Mouse (Mus musculus): ENCODE data around the gene Tmed4. TPM values are rescaled to one million over a fixed set of nuclear protein-coding genes. Genes with fewer than 3 reads are reported as not detected.
"Not testable (repeated sequence)": the region's sequence is repeated elsewhere in the genome, so short reads cannot be mapped to it uniquely, and the experiment has no call there.

The Tmed4 gene
- polyA plus RNA-seq, 2 experiments, result 108 to 137 TPM

DNA sequence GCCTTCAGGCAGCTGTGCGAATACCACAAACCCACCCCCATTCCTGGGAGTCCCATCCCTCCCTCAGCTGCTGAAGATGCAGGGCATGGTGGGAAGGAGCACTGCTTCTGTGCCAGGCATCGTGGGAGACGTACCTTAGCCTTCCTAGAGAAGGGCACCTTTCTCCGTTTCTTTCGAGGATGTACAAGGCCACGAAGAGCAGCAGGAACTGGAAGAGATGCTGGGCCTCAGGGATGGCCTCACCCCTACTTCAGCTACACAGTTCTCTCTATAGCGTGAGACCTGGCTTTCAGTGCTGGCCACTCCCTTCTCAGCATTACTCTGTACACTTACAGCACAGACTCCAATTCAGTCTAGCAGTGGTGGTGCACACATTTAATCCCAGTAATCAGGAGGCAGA lies 15.3 kb downstream of the Tmed4 start:
- 92% methylated on average over 7 of the region's 7 CpGs for WGBS
- ATAC-seq (ENCODE audit: low FRiP score, low read depth) (no peak), DNase-seq (ENCODE audit: low spot score) (no peak)
- Histone ChIP-seq H3K27me3 (ENCODE audit: control insufficient read depth, insufficient read depth, low read length) (no peaks in the 10 kb centered on the region), H3K9ac (ENCODE audit: low read depth, low read length, severe bottlenecking) (no peak overlapping the region), H3K4me2 (replicated peaks; ENCODE audit: low read depth, low read length, severe bottlenecking) (no peak overlapping the region), H3K9me3 (ENCODE audit: control insufficient read depth, low read length) (no peaks in the 10 kb centered on the region), H3K36me3 (ENCODE audit: control insufficient read depth, insufficient read depth, low read length) (peaks cover 71% of the 10 kb centered on the region), H3K4me1 (ENCODE audit: control insufficient read depth, insufficient read depth, low read length) (no peaks in the 10 kb centered on the region), H3K4me3 (replicated peaks; ENCODE audit: low read length) (no peak overlapping the region), H3K27ac (replicated peaks; ENCODE audit: low read depth, low read length) (no peak overlapping the region)
- TF ChIP-seq POLR2A (IDR thresholded peaks at IDR 0.05; ENCODE audit: borderline replicate concordance, extremely low read depth, insufficient read depth, insufficient read length), result no peak

DNA sequence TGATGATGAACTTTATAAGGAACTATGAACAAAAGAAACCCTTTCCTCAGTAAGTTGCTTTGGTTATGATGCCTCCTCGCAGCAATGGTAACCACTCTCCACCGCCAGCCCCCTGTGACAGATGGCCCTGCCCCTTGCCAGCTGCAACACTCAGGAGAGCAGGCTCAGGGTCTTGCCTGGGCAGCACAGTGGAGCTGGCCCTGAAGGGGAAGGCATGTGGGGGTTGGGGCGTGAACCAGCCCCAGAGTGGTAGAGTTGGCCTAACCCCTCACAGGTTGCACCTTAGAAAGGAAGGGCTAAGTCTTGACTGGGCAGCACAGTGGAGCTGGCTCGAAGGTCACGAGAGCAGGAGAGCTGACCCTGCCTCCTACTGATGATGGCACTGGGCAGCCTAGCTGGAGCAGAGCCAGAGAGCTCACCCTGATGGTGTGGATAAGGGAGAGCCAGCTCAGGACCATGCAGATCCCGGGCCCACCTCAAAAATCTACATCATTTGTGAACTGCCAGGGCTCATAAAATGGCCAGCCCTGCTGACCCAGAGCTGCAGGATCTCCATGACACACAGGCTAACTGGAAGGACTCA lies 18.1 kb downstream of the Tmed4 start:
- Histone ChIP-seq H3K9me3 (ENCODE audit: control insufficient read depth, low read length) (no peaks in the 10 kb centered on the region), H3K27ac (replicated peaks; ENCODE audit: low read depth, low read length) (no peak overlapping the region), H3K27me3 (ENCODE audit: control insufficient read depth, insufficient read depth, low read length) (no peaks in the 10 kb centered on the region), H3K4me3 (replicated peaks; ENCODE audit: low read length) (no peak overlapping the region), H3K36me3 (ENCODE audit: control insufficient read depth, insufficient read depth, low read length) (peaks cover 43% of the 10 kb centered on the region), H3K9ac (ENCODE audit: low read depth, low read length, severe bottlenecking) (no peak overlapping the region), H3K4me2 (replicated peaks; ENCODE audit: low read depth, low read length, severe bottlenecking) (no peak overlapping the region), H3K4me1 (ENCODE audit: control insufficient read depth, insufficient read depth, low read length) (no peaks in the 10 kb centered on the region)
- no peak for TF ChIP-seq POLR2A (IDR thresholded peaks at IDR 0.05; ENCODE audit: borderline replicate concordance, extremely low read depth, insufficient read depth, insufficient read length)
- DNase-seq (ENCODE audit: low spot score) (no peak), ATAC-seq (ENCODE audit: low FRiP score, low read depth) (0 out of 2 replicates have a peak, but pooled peaks have one; percentile 7)
- WGBS, result 59% methylated on average over 6 of the region's 6 CpGs

DNA sequence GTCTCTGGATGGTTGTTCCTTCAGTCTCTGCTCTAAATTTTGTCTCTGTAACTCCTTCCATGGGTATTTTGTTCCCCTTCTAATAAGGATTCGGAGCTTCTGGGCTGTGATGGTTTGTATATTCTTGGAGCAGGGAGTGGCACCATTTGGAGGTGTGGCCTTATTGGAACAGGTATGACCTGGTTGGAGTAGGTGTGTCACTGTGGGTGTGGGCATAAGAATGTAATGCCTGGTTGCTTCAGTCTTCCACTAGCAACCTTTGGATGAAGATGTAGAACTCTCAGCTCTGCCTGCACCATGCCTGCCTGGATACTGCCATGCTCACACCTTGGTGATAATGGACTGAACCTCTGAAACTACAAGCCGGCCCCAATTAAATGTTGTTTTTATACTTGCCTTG lies 20.1 kb downstream of the Tmed4 start:
- H3K27me3 ChIP-seq (ENCODE audit: control insufficient read depth, insufficient read depth, low read length); ATAC-seq (ENCODE audit: low FRiP score, low read depth); H3K4me1 ChIP-seq (ENCODE audit: control insufficient read depth, insufficient read depth, low read length); H3K27ac ChIP-seq (replicated peaks; ENCODE audit: low read depth, low read length); H3K9me3 ChIP-seq (ENCODE audit: control insufficient read depth, low read length); H3K4me2 ChIP-seq (replicated peaks; ENCODE audit: low read depth, low read length, severe bottlenecking); DNase-seq (ENCODE audit: low spot score); H3K4me3 ChIP-seq (replicated peaks; ENCODE audit: low read length); H3K9ac ChIP-seq (ENCODE audit: low read depth, low read length, severe bottlenecking): not testable (repeated sequence)
- 94% methylated on average over 2 of the region's 2 CpGs for WGBS
- peaks cover 23% of the 10 kb centered on the region for H3K36me3 ChIP-seq (ENCODE audit: control insufficient read depth, insufficient read depth, low read length)

DNA sequence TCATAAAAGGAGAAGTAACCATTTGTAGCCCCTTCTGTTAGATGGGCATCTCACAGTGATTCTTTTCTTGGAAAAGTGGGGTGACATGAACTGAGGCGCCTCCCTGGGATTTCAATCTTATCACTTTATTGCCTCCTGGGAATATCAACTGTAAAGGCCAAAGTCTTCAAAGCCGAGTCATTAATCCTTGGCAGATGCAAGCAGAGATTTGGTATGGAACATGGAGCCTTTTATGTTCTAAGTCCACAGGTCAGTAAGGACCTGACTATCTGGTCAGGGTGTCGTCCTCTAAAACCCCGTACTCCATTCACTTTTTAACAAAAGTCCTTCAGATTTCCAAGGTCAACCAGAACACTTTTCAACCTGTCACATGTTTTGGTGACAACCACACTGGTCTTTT lies 21.8 kb downstream of the Tmed4 start:
- DNase-seq (ENCODE audit: low spot score) (no peak), ATAC-seq (ENCODE audit: low FRiP score, low read depth) (no peak)
- H3K27ac ChIP-seq (replicated peaks; ENCODE audit: low read depth, low read length), result no peak overlapping the region
- no peak for TF ChIP-seq POLR2A (IDR thresholded peaks at IDR 0.05; ENCODE audit: borderline replicate concordance, extremely low read depth, insufficient read depth, insufficient read length)
- WGBS, result 87% methylated on average over 4 of the region's 4 CpGs
- peaks cover 6% of the 10 kb centered on the region for H3K36me3 ChIP-seq (ENCODE audit: control insufficient read depth, insufficient read depth, low read length)
- no peaks in the 10 kb centered on the region for H3K9me3 ChIP-seq (ENCODE audit: control insufficient read depth, low read length)
- H3K27me3 ChIP-seq (ENCODE audit: control insufficient read depth, insufficient read depth, low read length), result no peaks in the 10 kb centered on the region
- H3K4me3 ChIP-seq (replicated peaks; ENCODE audit: low read length), result no peak overlapping the region
- no peaks in the 10 kb centered on the region for H3K4me1 ChIP-seq (ENCODE audit: control insufficient read depth, insufficient read depth, low read length)
- no peak overlapping the region for H3K9ac ChIP-seq (ENCODE audit: low read depth, low read length, severe bottlenecking)
- no peak overlapping the region for H3K4me2 ChIP-seq (replicated peaks; ENCODE audit: low read depth, low read length, severe bottlenecking)

DNA sequence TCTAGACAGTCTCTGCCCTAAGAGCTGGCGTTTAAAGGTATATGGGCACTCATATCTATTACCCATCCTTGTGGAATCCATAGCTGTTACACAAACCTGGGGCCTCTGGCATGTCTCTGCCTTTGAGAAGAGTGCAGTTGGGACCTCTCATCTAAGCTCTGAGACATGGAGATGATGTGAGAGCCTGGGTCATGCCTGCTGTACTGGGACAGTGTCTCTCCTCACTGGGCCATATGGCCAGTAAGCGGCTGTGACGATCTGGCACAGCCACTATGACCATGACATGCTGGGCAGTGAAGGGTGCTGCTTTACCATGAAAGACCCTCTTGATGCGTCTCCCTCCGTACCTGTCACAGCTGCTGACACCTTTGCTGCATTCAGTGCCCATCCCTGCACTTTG lies 22.4 kb downstream of the Tmed4 start:
- Histone ChIP-seq H3K27ac (replicated peaks; ENCODE audit: low read depth, low read length) (no peak overlapping the region), H3K9ac (ENCODE audit: low read depth, low read length, severe bottlenecking) (no peak overlapping the region), H3K36me3 (ENCODE audit: control insufficient read depth, insufficient read depth, low read length) (peaks cover under 1% of the 10 kb centered on the region; the same call in 1 of the 2 replicates), H3K4me2 (replicated peaks; ENCODE audit: low read depth, low read length, severe bottlenecking) (no peak overlapping the region), H3K4me3 (replicated peaks; ENCODE audit: low read length) (no peak overlapping the region), H3K27me3 (ENCODE audit: control insufficient read depth, insufficient read depth, low read length) (no peaks in the 10 kb centered on the region), H3K4me1 (ENCODE audit: control insufficient read depth, insufficient read depth, low read length) (no peaks in the 10 kb centered on the region), H3K9me3 (ENCODE audit: control insufficient read depth, low read length) (no peaks in the 10 kb centered on the region)
- ATAC-seq (ENCODE audit: low FRiP score, low read depth) (no peak), DNase-seq (ENCODE audit: low spot score) (no peak)
- 86% methylated on average over 5 of the region's 5 CpGs for WGBS
- TF ChIP-seq POLR2A (IDR thresholded peaks at IDR 0.05; ENCODE audit: borderline replicate concordance, extremely low read depth, insufficient read depth, insufficient read length), result no peak

DNA sequence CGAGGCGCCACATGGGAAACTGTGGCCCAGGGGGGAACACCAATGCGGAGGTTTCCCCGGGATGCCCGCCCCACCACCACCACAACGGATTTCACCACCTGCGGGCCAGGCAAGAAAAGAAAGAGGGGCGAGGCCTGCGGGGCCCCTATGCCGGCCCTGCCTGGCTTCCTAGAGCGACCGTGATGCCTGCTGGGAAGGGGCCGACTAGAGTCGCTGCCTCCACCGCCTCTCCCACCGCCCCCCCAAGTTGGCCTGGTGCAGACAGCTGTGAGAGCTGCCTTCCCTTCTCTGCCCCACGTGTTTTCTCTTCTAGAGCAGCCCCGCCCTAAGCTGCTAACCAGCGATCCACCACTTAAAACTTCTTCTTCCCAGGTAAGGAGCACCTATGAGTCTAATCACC lies 30.0 kb downstream of the Tmed4 start:
- Histone ChIP-seq H3K27ac (replicated peaks; ENCODE audit: low read depth, low read length) (no peak overlapping the region), H3K4me3 (replicated peaks; ENCODE audit: low read length) (no peak overlapping the region), H3K36me3 (ENCODE audit: control insufficient read depth, insufficient read depth, low read length) (no peaks in the 10 kb centered on the region), H3K9me3 (ENCODE audit: control insufficient read depth, low read length) (no peaks in the 10 kb centered on the region), H3K9ac (ENCODE audit: low read depth, low read length, severe bottlenecking) (no peak overlapping the region), H3K27me3 (ENCODE audit: control insufficient read depth, insufficient read depth, low read length) (no peaks in the 10 kb centered on the region), H3K4me2 (replicated peaks; ENCODE audit: low read depth, low read length, severe bottlenecking) (no peak overlapping the region), H3K4me1 (ENCODE audit: control insufficient read depth, insufficient read depth, low read length) (no peaks in the 10 kb centered on the region)
- DNase-seq (ENCODE audit: low spot score) (no peak), ATAC-seq (ENCODE audit: low FRiP score, low read depth) (no peak)
- TF ChIP-seq POLR2A (IDR thresholded peaks at IDR 0.05; ENCODE audit: borderline replicate concordance, extremely low read depth, insufficient read depth, insufficient read length), result no peak
- WGBS, result 55% methylated on average over 16 of the region's 19 CpGs

Measured in limb, embryonic 14.5 days (tissue).